Mouse (Mus musculus) midbrain, embryonic 13.5 days (tissue): Measurements from ENCODE around the gene Kif14. TPM values are rescaled to one million over a fixed set of nuclear protein-coding genes. Genes with fewer than 3 reads are reported as not detected.
"Not testable (repeated sequence)": the region's sequence is repeated elsewhere in the genome, so short reads cannot be mapped to it uniquely, and the experiment has no call there.

Experiments used
- ATAC-seq: fragments of 200-750 bp; cut with Nextera tagmentation; 2 replicates; pipeline ENCODE4 v1.8.0; 2017; ENCODE audit warnings: mild to moderate bottlenecking, moderate TSS enrichment, moderate library complexity
- H3K27ac ChIP-seq: fragments of 300-500 bp; sonication (generic); 2 replicates; pipeline ENCODE4 v1.5.1; 2015; ENCODE audit warnings: inconsistent platforms, mild to moderate bottlenecking, moderate library complexity
- H3K27me3 ChIP-seq: fragments of 300-500 bp; sonication (generic); 2 replicates; pipeline ENCODE4 v1.6.1; 2015; ENCODE audit warnings: mild to moderate bottlenecking, inconsistent platforms
- H3K36me3 ChIP-seq: fragments of 300-500 bp; sonication (generic); 2 replicates; pipeline ENCODE4 v1.6.1; 2015; ENCODE audit warnings: mild to moderate bottlenecking, inconsistent platforms
- H3K4me1 ChIP-seq: fragments of 300-500 bp; sonication (generic); replicated peaks from 2 replicates; pipeline ENCODE4 v1.6.1; 2015; ENCODE audit warnings: inconsistent platforms
- H3K4me2 ChIP-seq: fragments of 300-500 bp; sonication (generic); replicated peaks from 2 replicates; pipeline ENCODE4 v1.6.1; 2015; ENCODE audit warnings: moderate library complexity, mild to moderate bottlenecking, inconsistent platforms
- H3K4me3 ChIP-seq: fragments of 300-500 bp; sonication (generic); replicated peaks from 2 replicates; pipeline ENCODE4 v1.5.1; 2015; ENCODE audit warnings: mild to moderate bottlenecking, inconsistent platforms
- H3K9ac ChIP-seq: fragments of 300-500 bp; sonication (generic); replicated peaks from 2 replicates; pipeline ENCODE4 v1.6.1; 2015; ENCODE audit warnings: mild to moderate bottlenecking, inconsistent platforms
- H3K9me3 ChIP-seq: fragments of 300-500 bp; sonication (generic); 2 replicates; pipeline ENCODE4 v1.6.1; 2016; ENCODE audit warnings: mild to moderate bottlenecking, inconsistent platforms
- WGBS: fragments of 180-500 bp; shearing (Covaris S2); methylation state at CpG from one replicate; pipeline ENCODE4 v1.1.7; 2015; 5-methylcytosine and 5-hydroxymethylcytosine counted together
- polyA plus RNA-seq: library from polyadenylated mRNA; unstranded; fragments of >200 nt; fragmentation: Nextera tagmentation; extraction: Ambion mirVana; gene quantifications from 2 replicates; pipeline ENCODE4 v1.2.1, GENCODE M21; 2015

The Kif14 gene
- polyA plus RNA-seq, 1 experiment from 2014 or later = 1.9 TPM

- Histone ChIP-seq H3K9me3 (no peaks in the 10 kb centered on the region), H3K4me3 (no peak overlapping the region), H3K36me3 (peaks cover 17% of the 10 kb centered on the region), H3K9ac (no peak overlapping the region), H3K27me3 (no peaks in the 10 kb centered on the region), H3K4me1 (no peaks in the 10 kb centered on the region), H3K27ac (no peak overlapping the region), H3K4me2 (no peak overlapping the region)
- no peak for ATAC-seq
- 96% methylated on average over 8 of the region's 8 CpGs for WGBS
These were observed 36.8 kb downstream of the Kif14 start for GRCm38 (mm10) chr1:136502936-136503335.

DNA sequence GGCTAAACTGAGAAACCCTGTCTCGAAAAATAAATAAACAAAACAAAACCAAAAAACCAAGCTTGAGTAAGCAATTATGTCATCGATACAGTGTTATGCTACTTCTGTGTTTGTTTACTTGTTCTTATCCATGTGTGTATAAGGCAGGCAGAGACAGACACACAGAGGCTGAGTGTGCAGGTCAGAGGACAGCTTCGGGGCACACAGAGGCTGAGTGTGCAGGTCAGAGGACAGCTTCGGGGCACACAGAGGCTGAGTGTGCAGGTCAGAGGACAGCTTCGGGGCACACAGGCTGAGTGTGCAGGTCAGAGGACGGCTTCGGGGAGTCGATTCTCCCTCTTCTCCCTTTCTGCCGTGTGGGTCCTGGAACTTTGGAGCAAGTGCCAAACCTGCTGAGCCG, 40.1 kb downstream of the Kif14 start:
- H3K4me3 ChIP-seq, H3K9ac ChIP-seq, H3K27me3 ChIP-seq, H3K9me3 ChIP-seq, H3K4me2 ChIP-seq, ATAC-seq, H3K4me1 ChIP-seq, H3K27ac ChIP-seq: not testable (repeated sequence)
- 82% methylated on average over 10 of the region's 10 CpGs for WGBS
- H3K36me3 ChIP-seq = peaks cover 17% of the 10 kb centered on the region

DNA sequence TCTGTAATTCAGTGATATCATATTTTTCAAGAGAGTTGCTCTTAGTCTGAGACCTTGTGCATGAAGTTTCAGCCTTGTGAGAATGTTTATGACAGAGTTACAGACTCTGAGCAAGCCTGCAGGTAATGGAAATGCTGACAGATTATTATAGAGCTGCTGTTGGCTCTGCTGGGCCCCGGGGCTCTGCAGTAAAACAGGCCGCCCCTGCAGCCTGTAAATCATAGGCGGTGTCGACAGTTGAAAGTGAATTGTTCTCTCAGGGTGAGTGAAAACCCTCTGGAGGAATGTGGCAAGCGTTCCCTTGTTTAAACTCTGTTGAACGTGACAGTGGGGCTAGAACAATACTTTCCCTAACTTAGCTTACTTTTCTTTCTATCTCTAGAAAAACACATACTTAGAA, 46.2 kb downstream of the Kif14 start:
- no peak overlapping the region for H3K4me3 ChIP-seq
- WGBS = 83% methylated on average over 6 of the region's 6 CpGs
- ATAC-seq = no peak
- H3K4me2 ChIP-seq = no peak overlapping the region
- peaks cover 22% of the 10 kb centered on the region for H3K36me3 ChIP-seq
- H3K9ac ChIP-seq = no peak overlapping the region
- H3K27ac ChIP-seq = no peak overlapping the region
- H3K4me1 ChIP-seq = no peaks in the 10 kb centered on the region
- H3K27me3 ChIP-seq = no peaks in the 10 kb centered on the region
- no peaks in the 10 kb centered on the region for H3K9me3 ChIP-seq

DNA sequence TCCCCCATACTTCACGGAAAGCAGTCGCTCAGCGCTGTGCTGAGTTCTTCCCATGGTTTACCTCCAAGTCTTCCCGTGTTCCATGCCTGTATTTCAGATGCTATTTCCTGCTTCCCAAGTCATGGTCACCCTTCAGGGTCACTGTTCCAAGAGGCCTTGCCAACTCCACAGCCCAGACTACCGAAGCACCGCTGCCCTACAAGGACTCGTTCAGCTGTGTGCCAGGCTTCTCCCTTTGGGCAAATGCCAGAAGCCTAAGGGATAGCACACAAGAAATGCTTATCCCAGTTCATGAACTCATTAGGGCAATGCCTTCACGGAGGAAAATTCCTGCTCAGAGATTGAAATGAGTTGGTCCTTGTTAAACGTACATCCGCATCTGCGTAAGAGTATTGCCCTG, 47.0 kb downstream of the Kif14 start:
- no peaks in the 10 kb centered on the region for H3K9me3 ChIP-seq
- H3K4me3 ChIP-seq = no peak overlapping the region
- no peak for ATAC-seq
- no peak overlapping the region for H3K27ac ChIP-seq
- H3K36me3 ChIP-seq = peaks cover 20% of the 10 kb centered on the region
- H3K4me1 ChIP-seq = no peaks in the 10 kb centered on the region
- H3K27me3 ChIP-seq = no peaks in the 10 kb centered on the region
- no peak overlapping the region for H3K4me2 ChIP-seq
- WGBS = 92% methylated on average over 11 of the region's 11 CpGs
- no peak overlapping the region for H3K9ac ChIP-seq

GRCm38 (mm10) chr1:136518699-136519356, 52.7 kb downstream of the Kif14 start:
- no peak for ATAC-seq
- Histone ChIP-seq H3K4me2 (no peak overlapping the region), H3K27ac (no peak overlapping the region), H3K27me3 (no peaks in the 10 kb centered on the region), H3K4me3 (no peak overlapping the region), H3K9me3 (no peaks in the 10 kb centered on the region), H3K36me3 (peaks cover 22% of the 10 kb centered on the region), H3K4me1 (no peaks in the 10 kb centered on the region), H3K9ac (no peak overlapping the region)
- WGBS = 87% methylated on average over 7 of the region's 7 CpGs

DNA sequence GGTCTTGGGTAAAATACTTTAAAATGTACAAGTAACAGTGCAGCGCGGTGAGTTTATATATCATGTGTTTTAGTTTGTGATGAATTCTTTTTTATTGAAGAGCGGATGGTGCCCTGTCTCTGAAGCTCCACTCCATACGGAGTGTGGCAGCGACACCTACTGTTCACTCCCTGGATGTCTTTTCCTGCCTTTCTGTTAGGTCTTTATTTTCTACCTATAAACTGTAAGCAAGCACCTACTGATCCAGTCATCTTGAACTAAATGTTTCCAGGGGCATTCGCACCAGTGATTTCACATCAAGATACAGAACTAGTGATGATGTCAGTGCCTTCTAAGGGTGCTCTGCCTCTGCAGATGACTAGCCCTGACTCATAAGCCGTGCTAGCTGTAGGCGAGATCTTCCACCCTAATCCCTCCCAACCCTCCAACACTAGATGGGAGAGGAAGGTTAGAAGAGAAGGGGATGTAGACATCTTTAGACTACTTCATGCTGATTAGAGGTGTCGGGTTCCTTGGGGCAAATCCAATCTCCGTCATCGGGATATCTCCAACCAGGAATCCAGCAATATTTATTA, 55.3 kb downstream of the Kif14 start:
- no peaks in the 10 kb centered on the region for H3K9me3 ChIP-seq
- WGBS = 83% methylated on average over 11 of the region's 11 CpGs
- ATAC-seq = no peak
- no peak overlapping the region for H3K27ac ChIP-seq
- H3K36me3 ChIP-seq = peaks cover 12% of the 10 kb centered on the region
- no peaks in the 10 kb centered on the region for H3K4me1 ChIP-seq
- H3K4me2 ChIP-seq = no peak overlapping the region
- no peak overlapping the region for H3K9ac ChIP-seq
- no peaks in the 10 kb centered on the region for H3K27me3 ChIP-seq
- no peak overlapping the region for H3K4me3 ChIP-seq

- no peak overlapping the region for H3K4me2 ChIP-seq
- H3K27ac ChIP-seq = no peak overlapping the region
- H3K36me3 ChIP-seq = peaks cover 25% of the 10 kb centered on the region
- H3K9ac ChIP-seq = no peak overlapping the region
- 0 out of 2 replicates have a peak, but pooled peaks have one; percentile 34 for ATAC-seq
- WGBS = 35% methylated on average over 2 of the region's 2 CpGs
- no peaks in the 10 kb centered on the region for H3K27me3 ChIP-seq
- H3K4me3 ChIP-seq = no peak overlapping the region
- H3K9me3 ChIP-seq = no peaks in the 10 kb centered on the region
- H3K4me1 ChIP-seq = no peaks in the 10 kb centered on the region
These were observed 58.8 kb downstream of the Kif14 start for GRCm38 (mm10) chr1:136524917-136525316.

GRCm38 (mm10) chr1:136525818-136526217, 59.7 kb downstream of the Kif14 start:
- 81% methylated on average over 6 of the region's 6 CpGs for WGBS
- Histone ChIP-seq H3K27ac (no peak overlapping the region), H3K36me3 (peaks cover 30% of the 10 kb centered on the region), H3K4me1 (no peaks in the 10 kb centered on the region), H3K9me3 (no peaks in the 10 kb centered on the region), H3K4me3 (no peak overlapping the region), H3K27me3 (no peaks in the 10 kb centered on the region), H3K4me2 (no peak overlapping the region), H3K9ac (no peak overlapping the region)
- no peak for ATAC-seq

- WGBS = 86% methylated on average over 16 of the region's 16 CpGs
- Histone ChIP-seq H3K27me3 (no peaks in the 10 kb centered on the region), H3K9me3 (no peaks in the 10 kb centered on the region), H3K27ac (no peak overlapping the region), H3K4me1 (no peaks in the 10 kb centered on the region), H3K4me3 (no peak overlapping the region), H3K9ac (no peak overlapping the region), H3K4me2 (no peak overlapping the region), H3K36me3 (peaks cover 30% of the 10 kb centered on the region)
- ATAC-seq = no peak
These were observed 61.0 kb downstream of the Kif14 start for GRCm38 (mm10) chr1:136527163-136527562.

DNA sequence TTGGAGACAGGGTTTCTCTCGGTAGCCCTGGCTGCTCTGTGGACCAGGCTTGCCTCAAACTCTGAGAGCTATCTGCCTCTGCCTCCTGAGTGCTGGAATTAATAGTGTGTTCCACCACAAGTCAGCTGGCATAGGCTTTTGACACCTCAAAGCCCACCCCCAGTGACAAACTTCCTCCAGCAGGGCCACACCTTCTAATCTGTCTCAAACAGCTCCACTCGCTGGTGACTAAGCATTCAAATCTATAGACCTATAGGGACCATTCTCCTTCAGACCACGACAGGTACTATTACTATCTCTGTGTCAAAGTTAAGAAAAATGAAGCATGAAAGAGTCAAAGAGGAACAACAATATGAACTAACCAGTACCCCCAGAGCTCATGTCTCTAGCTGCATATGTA, 66.4 kb downstream of the Kif14 start:
- Histone ChIP-seq H3K27me3 (no peaks in the 10 kb centered on the region), H3K27ac (no peak overlapping the region), H3K9ac (no peak overlapping the region), H3K9me3 (no peaks in the 10 kb centered on the region), H3K4me1 (no peaks in the 10 kb centered on the region), H3K36me3 (peaks cover 15% of the 10 kb centered on the region), H3K4me3 (no peak overlapping the region), H3K4me2 (no peak overlapping the region)
- 84% methylated on average over 3 of the region's 3 CpGs for WGBS
- ATAC-seq = no peak

- Histone ChIP-seq H3K4me3 (no peak overlapping the region), H3K27me3 (no peaks in the 10 kb centered on the region), H3K4me2 (no peak overlapping the region), H3K9me3 (no peaks in the 10 kb centered on the region), H3K36me3 (no peaks in the 10 kb centered on the region), H3K27ac (no peak overlapping the region), H3K4me1 (peaks cover 11% of the 10 kb centered on the region), H3K9ac (no peak overlapping the region)
- WGBS = 89% methylated on average over 6 of the region's 6 CpGs
- ATAC-seq = no peak
These were observed 70.8 kb downstream of the Kif14 start for GRCm38 (mm10) chr1:136536947-136537346.

GRCm38 (mm10) chr1:136538247-136538646, 72.1 kb downstream of the Kif14 start:
- ATAC-seq = no peak
- no peak overlapping the region for H3K9ac ChIP-seq
- no peak overlapping the region for H3K4me3 ChIP-seq
- H3K27me3 ChIP-seq = no peaks in the 10 kb centered on the region
- no peaks in the 10 kb centered on the region for H3K36me3 ChIP-seq
- WGBS = 95% methylated on average over 4 of the region's 4 CpGs
- no peaks in the 10 kb centered on the region for H3K9me3 ChIP-seq
- H3K4me1 ChIP-seq = peaks cover 11% of the 10 kb centered on the region
- no peak overlapping the region for H3K27ac ChIP-seq
- H3K4me2 ChIP-seq = no peak overlapping the region

DNA sequence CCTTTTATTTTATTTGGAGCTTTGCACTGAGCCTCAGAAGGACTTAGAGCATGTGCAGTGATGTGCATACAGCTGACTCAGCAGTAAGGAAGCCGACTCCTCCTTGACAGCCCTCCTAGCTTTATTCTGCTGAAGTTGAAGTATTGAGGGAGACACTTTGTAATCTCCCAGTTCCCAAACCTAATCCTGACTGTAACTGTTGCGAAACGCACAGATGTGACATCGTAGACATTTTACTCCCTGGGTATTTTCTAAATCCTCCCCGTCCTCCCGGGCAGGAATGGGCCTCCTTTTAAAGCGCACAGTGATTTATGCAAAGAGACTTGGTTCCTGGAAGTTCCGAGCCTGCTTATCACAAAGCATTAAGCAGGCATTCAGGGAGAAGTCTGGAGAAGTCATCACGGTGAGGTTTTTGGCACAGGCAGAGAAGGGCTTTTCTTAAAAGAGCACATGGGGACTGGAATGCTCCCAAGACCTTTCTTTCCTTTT, 74.3 kb downstream of the Kif14 start:
- Histone ChIP-seq H3K27me3 (no peaks in the 10 kb centered on the region), H3K4me3 (no peak overlapping the region), H3K9me3 (no peaks in the 10 kb centered on the region), H3K4me1 (peaks cover 11% of the 10 kb centered on the region), H3K36me3 (no peaks in the 10 kb centered on the region), H3K9ac (no peak overlapping the region), H3K4me2 (no peak overlapping the region), H3K27ac (no peak overlapping the region)
- 31% methylated on average over 9 of the region's 9 CpGs for WGBS
- ATAC-seq = no peak
